Mouse (Mus musculus): ENCODE results near the gene Wtap.

GRCm38 (mm10) chr17:12990567-12991145, 3.3 kb downstream of the Wtap start:
- no peak for TF ChIP-seq POLR2A (IDR thresholded peaks at IDR 0.05; ENCODE audit: control insufficient read depth in 1 of 2, insufficient read depth in 1 of 2, low read depth in 1 of 2, low read length in 2 of 2, poor library complexity in 1 of 2)
- no peak for TF ChIP-seq CTCF (IDR thresholded peaks at IDR 0.05 in 2 of 3, conservative IDR thresholded peaks at IDR 0.05 in 1 of 3; ENCODE audit: control insufficient read depth in 1 of 3, insufficient read depth in 1 of 3, low read depth in 2 of 3, low read length in 3 of 3, poor library complexity in 1 of 3, severe bottlenecking in 1 of 3)
- no peak for TF ChIP-seq RCOR1 (IDR thresholded peaks at IDR 0.05; ENCODE audit: low read depth, low read length)
- TF ChIP-seq POLR2AphosphoS5 (IDR thresholded peaks at IDR 0.05; ENCODE audit: borderline replicate concordance, low read depth, low read length): no peak
- TF ChIP-seq GATA1 (IDR thresholded peaks at IDR 0.05; ENCODE audit: low read depth, low read length): no peak
- no peak; the same call in 1 of the 2 replicates for TF ChIP-seq HCFC1 (IDR thresholded peaks at IDR 0.05; ENCODE audit: low read depth, low read length)
- no peak for TF ChIP-seq ZC3H11A (IDR thresholded peaks at IDR 0.05; ENCODE audit: low read depth, low read length)
- no peak; the same call in 1 of the 2 replicates for TF ChIP-seq KAT2A (conservative IDR thresholded peaks at IDR 0.05; ENCODE audit: low read depth, low read length)

Measured in MEL (cell line).